Mouse (Mus musculus): ENCODE results near the gene Mctp1.
"Not testable (repeated sequence)": the region's sequence is repeated elsewhere in the genome, so short reads cannot be mapped to it uniquely, and the experiment has no call there.

The Mctp1 gene

DNA sequence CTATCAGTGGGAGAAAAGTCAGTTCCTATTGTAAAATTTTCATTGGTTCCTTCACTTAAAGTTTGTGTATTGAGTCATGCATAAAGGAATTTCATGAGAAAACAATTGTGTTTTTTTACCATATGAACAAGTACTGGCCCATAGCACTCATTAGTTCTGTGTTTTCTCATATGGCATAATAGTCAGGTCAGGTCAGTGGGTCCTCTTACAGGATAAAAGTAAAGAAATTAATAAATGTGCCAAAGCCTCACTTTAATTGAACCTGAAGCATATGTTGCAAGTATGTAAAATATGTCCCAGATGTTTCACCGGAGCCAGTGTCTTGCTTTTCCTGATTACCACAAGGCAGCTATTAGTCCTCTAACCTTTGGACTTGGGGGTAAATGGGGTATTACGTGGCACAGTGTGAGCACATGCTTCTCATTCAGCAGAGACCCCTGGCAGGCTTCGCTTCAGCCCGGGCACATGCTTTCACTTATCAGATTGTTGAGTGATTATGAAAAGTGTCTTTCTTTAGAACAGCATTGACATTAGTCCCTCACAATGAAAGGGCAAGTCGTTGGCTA lies 543.6 kb downstream of the Mctp1 start:
- DNase-seq (ENCODE audit: extremely low read depth, low read depth), result no peak

- no peak for DNase-seq (ENCODE audit: extremely low read depth, low read depth)
Observed at GRCm38 (mm10) chr13:76929152-76929551, 544.8 kb downstream of the Mctp1 start.

DNA sequence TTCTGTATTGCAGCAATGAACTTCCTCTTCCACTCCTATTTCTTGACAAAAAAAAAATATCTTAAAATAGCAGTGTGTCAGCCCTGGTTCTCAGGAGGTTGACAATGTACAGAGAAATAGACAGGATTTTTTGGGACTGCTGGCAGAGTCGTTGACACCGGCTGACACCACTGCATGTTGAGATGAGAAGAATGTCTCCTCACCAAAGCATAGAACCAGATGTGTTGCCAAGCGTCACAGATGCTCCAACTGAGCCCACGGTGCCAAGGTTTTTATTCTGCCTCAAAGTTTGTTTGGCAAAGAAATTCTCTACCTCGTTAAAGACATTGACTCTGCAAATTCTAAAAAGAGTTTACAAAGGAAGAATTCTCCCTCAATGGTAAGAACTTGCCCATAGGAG lies 548.6 kb downstream of the Mctp1 start:
- DNase-seq (ENCODE audit: extremely low read depth, low read depth), result no peak

DNA sequence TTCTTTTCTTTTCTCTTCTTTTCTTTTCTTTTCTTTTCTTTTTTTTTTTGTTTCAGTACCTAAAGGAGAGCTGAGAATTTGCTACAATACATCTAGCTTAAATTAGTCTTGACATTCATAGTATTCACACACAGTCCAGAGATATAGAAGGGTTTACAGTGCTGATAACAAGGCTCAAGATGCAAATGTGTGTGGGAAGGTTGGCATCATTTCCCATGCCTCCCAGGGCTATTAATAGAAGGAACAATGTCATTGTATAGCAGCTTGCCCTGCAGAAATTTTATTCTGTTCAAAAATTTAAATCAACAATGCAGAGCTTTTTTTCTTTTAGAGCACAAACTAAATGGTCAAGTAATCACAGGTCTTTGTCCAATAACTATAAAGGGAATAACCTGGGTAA lies 564.9 kb downstream of the Mctp1 start:
- DNase-seq (ENCODE audit: extremely low read depth, low read depth), result no peak

GRCm38 (mm10) chr13:76967588-76967987 lies 583.3 kb downstream of the Mctp1 start:
- DNase-seq (ENCODE audit: extremely low read depth, low read depth), result no peak

DNA sequence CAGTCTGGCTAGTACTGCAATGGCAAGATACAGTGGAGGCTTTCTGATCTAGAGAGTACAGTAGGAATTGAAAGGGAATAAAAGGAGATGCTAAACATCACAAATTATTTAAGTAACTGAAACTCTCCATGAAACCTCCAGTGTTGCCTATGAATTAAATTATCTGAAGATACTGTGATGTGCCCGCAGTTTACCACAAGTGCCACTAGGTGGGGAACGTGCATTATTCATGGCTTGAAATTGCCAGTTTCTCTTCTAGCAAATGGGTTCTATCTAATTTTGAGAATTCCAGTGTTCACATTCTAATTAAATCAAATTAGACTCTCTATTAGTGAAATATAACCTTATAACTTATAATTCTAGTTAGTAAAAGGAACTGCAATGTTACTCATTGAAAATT lies 585.1 kb downstream of the Mctp1 start:
- peak; percentile 24 for DNase-seq (ENCODE audit: extremely low read depth, low read depth)

DNA sequence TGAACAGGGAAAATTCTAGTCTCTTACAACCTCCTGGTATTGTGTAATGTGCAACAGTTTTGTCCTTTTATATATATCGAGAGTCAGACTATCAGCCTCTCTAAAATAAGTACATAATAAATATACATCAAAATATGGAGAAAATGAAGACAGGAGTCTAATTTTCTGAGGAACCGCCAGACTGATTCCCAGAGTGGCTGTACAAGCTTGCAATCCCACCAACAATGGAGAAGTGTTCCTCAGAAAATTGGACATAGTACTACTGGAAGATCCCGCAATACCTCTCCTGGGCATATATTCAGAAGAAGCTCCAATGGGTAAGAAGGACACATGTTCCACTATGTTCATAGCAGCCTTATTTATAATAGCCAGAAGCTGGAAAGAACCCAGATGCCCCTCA lies 586.7 kb downstream of the Mctp1 start:
- DNase-seq (ENCODE audit: extremely low read depth, low read depth), result not testable (repeated sequence)

- no peak for DNase-seq (ENCODE audit: extremely low read depth, low read depth)
Observed at GRCm38 (mm10) chr13:77002628-77003027, 618.3 kb downstream of the Mctp1 start.

GRCm38 (mm10) chr13:77003684-77004083 lies 619.3 kb downstream of the Mctp1 start:
- DNase-seq (ENCODE audit: extremely low read depth, low read depth), result no peak

DNA sequence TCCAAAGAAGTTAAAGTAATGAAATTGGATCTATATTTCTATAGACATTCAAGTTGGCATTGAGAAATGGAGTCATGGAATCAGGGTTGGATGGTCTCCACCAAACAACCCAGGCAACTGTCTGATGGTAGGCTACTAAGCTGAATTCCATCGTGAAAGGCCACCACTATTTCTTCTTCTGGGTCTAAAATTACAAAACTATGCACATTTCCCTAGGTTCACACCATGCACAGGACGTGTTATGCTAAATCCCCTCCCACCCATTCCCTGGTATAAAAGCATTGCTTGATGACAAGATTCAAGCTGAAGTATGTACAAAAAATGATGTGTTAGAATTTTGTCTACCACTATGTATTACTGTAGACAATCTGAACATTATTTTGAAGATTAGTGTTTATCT lies 634.5 kb downstream of the Mctp1 start:
- no peak for DNase-seq (ENCODE audit: extremely low read depth, low read depth)

- DNase-seq (ENCODE audit: extremely low read depth, low read depth), result no peak
Observed at GRCm38 (mm10) chr13:77029594-77029993, 645.3 kb downstream of the Mctp1 start.

DNA sequence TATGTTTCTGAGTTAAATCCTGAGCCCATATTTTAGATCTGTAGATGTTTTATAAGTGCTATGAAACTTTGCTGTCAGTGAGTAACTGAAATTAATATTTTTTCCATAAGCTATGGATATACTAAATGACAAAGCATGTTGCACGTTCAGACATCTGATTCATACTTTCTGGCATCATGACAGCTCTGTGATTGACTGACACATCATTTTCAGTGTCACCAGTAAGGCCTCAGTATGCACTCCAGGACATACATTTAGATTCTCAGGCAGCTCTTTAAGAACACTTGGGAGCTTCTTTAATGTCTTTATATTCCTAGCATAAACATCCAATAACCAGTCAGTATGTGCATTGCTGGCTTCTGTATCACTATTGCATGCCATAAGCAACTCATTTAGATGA lies 659.0 kb downstream of the Mctp1 start:
- DNase-seq (ENCODE audit: extremely low read depth, low read depth), result no peak

- no peak for DNase-seq (ENCODE audit: extremely low read depth, low read depth)
Observed at GRCm38 (mm10) chr13:77045375-77045774, 661.0 kb downstream of the Mctp1 start.

- DNase-seq (ENCODE audit: extremely low read depth, low read depth), result no peak
Observed at GRCm38 (mm10) chr13:77046416-77046815, 662.1 kb downstream of the Mctp1 start.

- no peak for DNase-seq (ENCODE audit: extremely low read depth, low read depth)
Observed at GRCm38 (mm10) chr13:77047179-77047931, 663.0 kb downstream of the Mctp1 start.

DNA sequence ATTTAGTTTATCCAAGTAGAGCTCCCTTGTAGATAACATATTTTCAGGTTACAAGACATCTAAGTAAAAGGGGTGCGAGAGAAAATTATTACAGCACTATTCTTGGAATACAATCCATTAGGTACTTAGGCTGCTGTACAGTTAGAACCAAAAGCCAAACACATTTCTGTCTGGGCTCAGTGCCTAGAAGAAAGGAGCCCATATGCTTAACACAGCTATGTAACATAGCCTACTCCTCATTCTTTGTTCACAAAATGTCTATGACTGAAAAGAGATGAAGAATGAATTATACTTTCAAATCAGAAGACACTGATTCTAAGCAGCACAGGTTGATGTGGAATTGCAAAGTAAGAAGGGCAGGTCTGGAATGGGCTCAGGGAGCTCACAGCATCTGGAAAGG lies 664.1 kb downstream of the Mctp1 start:
- no peak for DNase-seq (ENCODE audit: extremely low read depth, low read depth)

DNA sequence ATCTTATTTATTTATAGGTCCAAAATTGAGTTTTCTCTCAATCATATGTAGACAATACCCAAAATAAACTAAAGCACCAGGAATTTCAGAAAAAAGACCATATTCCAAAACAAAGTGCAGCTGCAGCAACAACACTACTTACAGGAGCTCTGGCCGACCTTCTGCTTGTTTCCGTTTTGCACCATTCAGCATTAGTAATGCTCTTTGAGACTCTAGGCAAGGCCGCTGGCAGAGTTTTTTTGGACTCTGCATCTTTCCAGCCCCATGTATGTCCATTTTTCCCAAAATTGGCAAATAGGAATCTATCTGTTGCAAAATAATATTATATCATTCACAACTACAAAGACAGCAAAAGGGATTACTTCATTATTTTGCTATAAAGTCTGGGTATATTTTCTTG lies 665.4 kb downstream of the Mctp1 start:
- DNase-seq (ENCODE audit: extremely low read depth, low read depth), result no peak

- DNase-seq (ENCODE audit: extremely low read depth, low read depth), result no peak
Observed at GRCm38 (mm10) chr13:77063221-77063620, 678.9 kb downstream of the Mctp1 start.

DNA sequence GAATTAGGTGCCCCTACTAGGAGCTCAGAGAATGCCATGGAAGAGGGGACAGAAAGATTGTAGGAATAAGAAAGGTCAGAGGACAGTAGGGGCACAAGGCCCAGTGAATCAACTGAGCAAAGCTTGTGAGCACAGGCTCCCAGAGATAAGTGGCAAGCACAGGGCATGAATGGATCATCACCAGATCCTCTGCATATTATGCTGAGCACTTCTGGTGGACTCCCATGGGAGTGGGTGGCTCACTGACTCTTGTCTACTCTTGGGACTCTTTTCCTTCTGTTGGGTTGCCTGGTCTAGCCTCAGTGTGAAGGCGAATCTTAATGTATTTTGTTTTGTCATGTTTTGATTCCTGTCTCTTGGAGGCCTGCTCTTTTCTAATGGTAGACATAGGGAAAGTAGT lies 684.5 kb downstream of the Mctp1 start:
- no peak for DNase-seq (ENCODE audit: extremely low read depth, low read depth)

DNA sequence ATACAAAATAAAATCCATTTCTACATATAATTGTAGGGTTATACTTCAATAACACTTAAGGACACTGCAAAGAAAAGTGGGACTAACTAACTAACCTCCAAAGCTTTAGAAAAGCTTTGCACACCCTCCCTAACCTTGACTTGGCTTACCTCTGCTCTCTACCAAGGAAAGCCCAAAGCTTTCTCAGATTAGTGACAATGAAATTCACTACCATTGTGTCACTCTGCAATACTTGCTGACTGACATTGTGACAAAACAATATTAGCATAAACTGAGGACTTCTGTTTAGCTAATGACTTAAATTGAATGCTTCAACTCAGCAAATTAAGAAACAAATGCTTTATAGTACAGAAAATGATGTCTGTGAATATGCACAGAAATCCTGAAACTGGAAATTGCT lies 687.7 kb downstream of the Mctp1 start:
- no peak for DNase-seq (ENCODE audit: extremely low read depth, low read depth)

Data from MEL-GATA-1-ER (cell line).